Mouse (Mus musculus): ENCODE data around the gene Rif1. TPM values are rescaled to one million over a fixed set of nuclear protein-coding genes. Genes with fewer than 3 reads are reported as not detected.
"Not testable (repeated sequence)": the region's sequence is repeated elsewhere in the genome, so short reads cannot be mapped to it uniquely, and the experiment has no call there.

Gene Rif1
- polyA plus RNA-seq, 1 experiment: 3.9 TPM

DNA sequence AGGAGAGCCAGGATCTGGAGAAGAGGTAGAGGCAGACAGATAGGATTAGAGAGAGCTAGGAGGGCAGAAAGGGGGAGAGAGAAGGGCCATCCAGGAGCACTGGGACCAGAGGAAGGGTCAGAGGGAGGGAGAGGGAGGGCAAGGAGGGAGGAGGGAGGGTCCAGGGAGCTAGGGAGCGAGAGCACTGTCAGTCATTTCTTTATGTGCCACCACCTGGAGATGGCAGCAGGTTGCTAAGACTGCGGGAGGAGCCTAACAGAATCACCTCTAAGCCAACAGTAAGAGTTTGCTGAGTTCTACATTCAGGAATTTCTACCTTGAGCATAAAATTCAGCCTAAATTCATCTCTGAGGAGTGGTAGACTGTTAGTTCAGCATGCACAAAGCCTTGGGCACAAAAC is 6.0 kb downstream of the Rif1 start:
- peaks cover 3% of the 10 kb centered on the region; the same call in 1 of the 2 replicates for H3K4me1 ChIP-seq (replicated peaks; ENCODE audit: control insufficient read depth, insufficient read depth, low read length)
- 98% methylated on average over 2 of the region's 2 CpGs for WGBS
- H3K36me3 ChIP-seq (ENCODE audit: control insufficient read depth, insufficient read depth, low read length): peaks cover 44% of the 10 kb centered on the region
- no peaks in the 10 kb centered on the region for H3K27me3 ChIP-seq (ENCODE audit: control insufficient read depth, insufficient read depth, low read length)
- DNase-seq: no peak
- H3K27ac ChIP-seq (ENCODE audit: control insufficient read depth, insufficient read depth, low read length): no peak overlapping the region
- no peak overlapping the region for H3K4me3 ChIP-seq (ENCODE audit: control insufficient read depth, insufficient read depth, low read length)
- TF ChIP-seq POLR2A (IDR thresholded peaks at IDR 0.05; ENCODE audit: control insufficient read depth, extremely low read depth, insufficient read depth, low read length, poor library complexity): no peak
- no peak for TF ChIP-seq CTCF (IDR thresholded peaks at IDR 0.05; ENCODE audit: borderline replicate concordance, control insufficient read depth, extremely low read depth, insufficient read depth, low read length, poor library complexity)

DNA sequence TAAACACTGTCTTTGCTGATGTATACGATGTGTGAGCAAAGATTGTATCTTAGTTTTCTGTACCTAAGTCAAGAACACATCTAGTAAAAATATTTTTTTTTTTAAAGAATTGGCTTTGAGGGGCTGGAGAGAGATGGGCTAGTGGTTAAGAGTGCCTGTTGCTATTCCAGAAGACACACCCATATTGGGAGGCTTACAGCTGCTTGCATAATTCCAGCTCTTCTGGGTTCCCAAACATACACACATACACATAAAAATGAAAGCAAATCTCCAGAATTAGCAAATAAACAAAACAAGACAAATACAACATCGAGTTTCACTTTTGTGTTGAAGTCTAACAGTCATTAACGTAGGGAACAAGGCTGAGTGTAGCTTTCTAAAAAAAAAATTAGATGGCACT is 11.4 kb downstream of the Rif1 start:
- DNase-seq: no peak
- no peaks in the 10 kb centered on the region for H3K4me1 ChIP-seq (replicated peaks; ENCODE audit: control insufficient read depth, insufficient read depth, low read length)
- H3K27me3 ChIP-seq (ENCODE audit: control insufficient read depth, insufficient read depth, low read length): no peaks in the 10 kb centered on the region
- 96% methylated on average over 3 of the region's 3 CpGs for WGBS
- TF ChIP-seq POLR2A (IDR thresholded peaks at IDR 0.05; ENCODE audit: control insufficient read depth, extremely low read depth, insufficient read depth, low read length, poor library complexity): no peak
- TF ChIP-seq CTCF (IDR thresholded peaks at IDR 0.05; ENCODE audit: borderline replicate concordance, control insufficient read depth, extremely low read depth, insufficient read depth, low read length, poor library complexity): no peak
- H3K36me3 ChIP-seq (ENCODE audit: control insufficient read depth, insufficient read depth, low read length): peaks cover 68% of the 10 kb centered on the region
- no peak overlapping the region for H3K27ac ChIP-seq (ENCODE audit: control insufficient read depth, insufficient read depth, low read length)
- no peak overlapping the region for H3K4me3 ChIP-seq (ENCODE audit: control insufficient read depth, insufficient read depth, low read length)

DNA sequence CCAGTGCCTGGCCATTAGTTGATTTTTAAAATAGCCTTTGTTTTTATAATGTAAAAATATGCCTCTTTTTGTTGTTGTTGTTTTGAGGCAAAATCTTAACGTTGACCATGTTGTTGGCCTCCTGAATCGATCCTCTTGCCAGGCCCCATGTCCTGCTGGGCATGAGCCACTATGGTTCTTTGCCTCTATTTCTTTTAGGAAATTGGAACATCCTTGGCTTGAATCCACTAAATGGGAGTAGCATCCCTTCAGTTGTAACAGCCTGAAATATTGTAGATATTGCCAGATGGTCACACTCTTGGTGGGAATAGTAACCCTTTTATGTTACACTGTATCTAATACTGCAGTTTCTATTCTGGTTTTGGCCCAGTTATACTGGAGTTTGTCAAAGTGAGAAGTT is 11.9 kb downstream of the Rif1 start:
- WGBS: 97% methylated on average over 2 of the region's 2 CpGs
- H3K36me3 ChIP-seq (ENCODE audit: control insufficient read depth, insufficient read depth, low read length): peaks cover 69% of the 10 kb centered on the region
- no peak overlapping the region for H3K4me3 ChIP-seq (ENCODE audit: control insufficient read depth, insufficient read depth, low read length)
- no peak overlapping the region for H3K27ac ChIP-seq (ENCODE audit: control insufficient read depth, insufficient read depth, low read length)
- no peaks in the 10 kb centered on the region for H3K27me3 ChIP-seq (ENCODE audit: control insufficient read depth, insufficient read depth, low read length)
- DNase-seq: no peak
- H3K4me1 ChIP-seq (replicated peaks; ENCODE audit: control insufficient read depth, insufficient read depth, low read length): no peaks in the 10 kb centered on the region
- TF ChIP-seq CTCF (IDR thresholded peaks at IDR 0.05; ENCODE audit: borderline replicate concordance, control insufficient read depth, extremely low read depth, insufficient read depth, low read length, poor library complexity) (no peak), POLR2A (IDR thresholded peaks at IDR 0.05; ENCODE audit: control insufficient read depth, extremely low read depth, insufficient read depth, low read length, poor library complexity) (no peak)

DNA sequence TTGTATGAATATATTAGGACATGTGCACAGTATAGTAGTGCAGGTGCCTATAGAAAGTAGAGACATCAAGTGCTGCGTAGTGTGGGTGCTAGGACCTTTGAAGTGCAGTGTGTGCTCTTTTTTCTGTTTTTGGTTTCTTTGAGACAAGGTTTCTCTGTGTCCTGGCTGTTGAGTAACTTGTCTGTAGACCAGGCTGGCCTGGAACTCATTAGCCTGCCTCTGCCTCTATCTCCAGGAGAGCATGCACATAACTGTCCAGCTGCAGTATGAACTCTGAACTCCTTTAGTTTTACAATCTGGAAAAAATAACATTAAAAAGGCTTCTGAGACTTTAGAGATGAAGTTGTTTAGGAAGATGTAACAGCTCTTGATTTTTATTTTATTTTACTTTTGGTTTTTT is 41.5 kb downstream of the Rif1 start:
- Histone ChIP-seq H3K4me1 (replicated peaks; ENCODE audit: control insufficient read depth, insufficient read depth, low read length) (no peaks in the 10 kb centered on the region), H3K27me3 (ENCODE audit: control insufficient read depth, insufficient read depth, low read length) (no peaks in the 10 kb centered on the region), H3K4me3 (ENCODE audit: control insufficient read depth, insufficient read depth, low read length) (no peak overlapping the region), H3K36me3 (ENCODE audit: control insufficient read depth, insufficient read depth, low read length) (peaks cover 75% of the 10 kb centered on the region), H3K27ac (ENCODE audit: control insufficient read depth, insufficient read depth, low read length) (no peak overlapping the region)
- 70% methylated on average over 1 of the region's 1 CpGs for WGBS
- DNase-seq: no peak
- no peak for TF ChIP-seq POLR2A (IDR thresholded peaks at IDR 0.05; ENCODE audit: control insufficient read depth, extremely low read depth, insufficient read depth, low read length, poor library complexity)
- TF ChIP-seq CTCF (IDR thresholded peaks at IDR 0.05; ENCODE audit: borderline replicate concordance, control insufficient read depth, extremely low read depth, insufficient read depth, low read length, poor library complexity): no peak

DNA sequence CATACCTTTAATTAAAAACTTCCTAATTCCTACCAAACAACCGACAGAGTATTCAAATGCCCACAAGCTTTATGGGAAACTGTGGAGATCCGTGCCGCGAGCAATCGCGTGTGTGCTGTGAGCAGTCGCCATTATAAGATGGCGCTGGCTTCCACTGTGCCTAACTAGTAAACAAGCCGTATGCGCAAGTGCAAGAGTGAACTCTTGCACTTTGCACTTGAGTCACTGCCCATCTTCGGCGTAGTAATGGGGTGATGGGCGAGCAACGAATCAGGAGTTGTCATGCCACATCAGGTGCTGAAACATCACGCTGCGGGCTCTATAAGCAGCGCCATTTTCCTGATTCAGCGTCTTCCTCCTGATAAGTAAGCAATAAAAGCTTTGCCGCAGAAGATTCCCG is 58.7 kb downstream of the Rif1 start:
- H3K27me3 ChIP-seq (ENCODE audit: control insufficient read depth, insufficient read depth, low read length); H3K4me3 ChIP-seq (ENCODE audit: control insufficient read depth, insufficient read depth, low read length); DNase-seq; H3K36me3 ChIP-seq (ENCODE audit: control insufficient read depth, insufficient read depth, low read length); H3K4me1 ChIP-seq (replicated peaks; ENCODE audit: control insufficient read depth, insufficient read depth, low read length); H3K27ac ChIP-seq (ENCODE audit: control insufficient read depth, insufficient read depth, low read length): not testable (repeated sequence)
- WGBS: 98% methylated on average over 20 of the region's 20 CpGs

DNA sequence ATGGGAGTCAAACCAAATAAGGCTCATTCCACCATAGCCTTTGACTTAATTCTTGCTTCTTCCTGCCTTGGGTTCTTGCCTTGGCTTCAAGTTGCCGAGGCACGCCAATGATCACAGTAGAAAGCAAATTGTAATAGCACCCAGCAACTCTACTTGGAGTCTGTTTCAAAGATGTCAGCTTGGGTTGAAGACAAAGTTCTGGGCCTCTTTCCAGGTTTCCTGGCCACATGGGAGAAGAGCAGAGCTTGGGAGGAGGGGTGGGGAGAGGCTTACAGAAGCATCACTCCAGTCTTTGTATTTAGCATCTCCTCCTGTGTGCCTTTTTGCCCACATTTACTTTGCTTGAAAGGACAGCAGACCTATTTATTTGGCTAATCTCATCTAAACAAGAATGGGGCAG is 60.7 kb downstream of the Rif1 start:
- Histone ChIP-seq H3K27ac (ENCODE audit: control insufficient read depth, insufficient read depth, low read length) (no peak overlapping the region), H3K4me3 (ENCODE audit: control insufficient read depth, insufficient read depth, low read length) (no peak overlapping the region), H3K36me3 (ENCODE audit: control insufficient read depth, insufficient read depth, low read length) (no peaks in the 10 kb centered on the region), H3K4me1 (replicated peaks; ENCODE audit: control insufficient read depth, insufficient read depth, low read length) (no peaks in the 10 kb centered on the region), H3K27me3 (ENCODE audit: control insufficient read depth, insufficient read depth, low read length) (no peaks in the 10 kb centered on the region)
- no peak for TF ChIP-seq CTCF (IDR thresholded peaks at IDR 0.05; ENCODE audit: borderline replicate concordance, control insufficient read depth, extremely low read depth, insufficient read depth, low read length, poor library complexity)
- TF ChIP-seq POLR2A (IDR thresholded peaks at IDR 0.05; ENCODE audit: control insufficient read depth, extremely low read depth, insufficient read depth, low read length, poor library complexity): no peak
- 97% methylated on average over 2 of the region's 2 CpGs for WGBS
- DNase-seq: no peak

DNA sequence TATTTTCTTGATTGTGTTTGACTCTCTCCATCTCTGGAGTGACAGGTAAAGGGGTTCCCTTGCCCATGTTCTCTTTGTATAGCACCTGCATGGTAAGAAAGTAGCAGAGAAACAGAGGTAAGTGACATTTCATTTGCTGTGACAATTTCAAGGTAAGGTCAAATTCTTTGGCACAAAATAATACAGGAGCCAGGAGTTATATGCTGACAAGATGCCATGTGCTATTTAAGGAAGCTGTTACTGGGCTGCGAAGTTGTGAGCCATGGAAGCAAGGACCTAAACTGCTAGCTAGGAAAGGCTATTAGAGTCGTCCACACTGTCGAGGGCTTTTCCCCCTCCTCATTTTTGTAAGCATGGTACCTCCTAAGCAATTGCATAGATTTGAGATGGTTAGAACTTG is 80.4 kb downstream of the Rif1 start:
- TF ChIP-seq CTCF (IDR thresholded peaks at IDR 0.05; ENCODE audit: borderline replicate concordance, control insufficient read depth, extremely low read depth, insufficient read depth, low read length, poor library complexity): no peak
- no peak for TF ChIP-seq POLR2A (IDR thresholded peaks at IDR 0.05; ENCODE audit: control insufficient read depth, extremely low read depth, insufficient read depth, low read length, poor library complexity)
- no peak overlapping the region for H3K4me3 ChIP-seq (ENCODE audit: control insufficient read depth, insufficient read depth, low read length)
- H3K4me1 ChIP-seq (replicated peaks; ENCODE audit: control insufficient read depth, insufficient read depth, low read length): no peaks in the 10 kb centered on the region
- no peaks in the 10 kb centered on the region for H3K27me3 ChIP-seq (ENCODE audit: control insufficient read depth, insufficient read depth, low read length)
- no peak for DNase-seq
- H3K27ac ChIP-seq (ENCODE audit: control insufficient read depth, insufficient read depth, low read length): no peak overlapping the region
- 93% methylated on average over 3 of the region's 3 CpGs for WGBS
- H3K36me3 ChIP-seq (ENCODE audit: control insufficient read depth, insufficient read depth, low read length): no peaks in the 10 kb centered on the region
